Mouse (Mus musculus): Measurements from ENCODE around the gene Wdr74. TPM values are rescaled to one million over a fixed set of nuclear protein-coding genes. Genes with fewer than 3 reads are reported as not detected.
A peak's percentile ranks its signal among the peaks of the same experiment; 100 is the strongest.
"Not testable (repeated sequence)": the region's sequence is repeated elsewhere in the genome, so short reads cannot be mapped to it uniquely, and the experiment has no call there.

The Wdr74 gene
- total RNA-seq, 4 experiments from 2014 or later = 43.0 to 47.5 (median 45.1) TPM

- DNase-seq (ENCODE audit: low spot score in 2 of 2) = no peak
Measured at GRCm38 (mm10) chr19:8715868-8716766, 19.5 kb upstream of the Wdr74 start.

- no peak for DNase-seq (ENCODE audit: low spot score in 2 of 2)
Measured at GRCm38 (mm10) chr19:8716767-8717475, 18.7 kb upstream of the Wdr74 start.

GRCm38 (mm10) chr19:8718357-8718756 lies 17.3 kb upstream of the Wdr74 start:
- DNase-seq (ENCODE audit: low spot score in 2 of 2) = no peak

- DNase-seq (ENCODE audit: low spot score in 2 of 2) = not testable (repeated sequence)
Measured at GRCm38 (mm10) chr19:8719037-8719436, 16.6 kb upstream of the Wdr74 start.

GRCm38 (mm10) chr19:8721378-8721777 lies 14.2 kb upstream of the Wdr74 start:
- DNase-seq (ENCODE audit: low spot score in 2 of 2) = no peak

- no peak for DNase-seq (ENCODE audit: low spot score in 2 of 2)
Measured at GRCm38 (mm10) chr19:8722021-8722420, 13.6 kb upstream of the Wdr74 start.

- no peak for DNase-seq (ENCODE audit: low spot score in 2 of 2)
Measured at GRCm38 (mm10) chr19:8722559-8722906, 13.1 kb upstream of the Wdr74 start.

- peak; percentile 90 to 97 for DNase-seq (ENCODE audit: low spot score in 2 of 2)
Measured at GRCm38 (mm10) chr19:8722907-8723573, 12.6 kb upstream of the Wdr74 start, which contains the start of gene Slc3a2. Gene Slc3a2, minus strand, starts transcription at chr19:8723369.

GRCm38 (mm10) chr19:8723574-8724346 lies 11.9 kb upstream of the Wdr74 start:
- DNase-seq (ENCODE audit: low spot score in 2 of 2) = no peak

- no peak for DNase-seq (ENCODE audit: low spot score in 2 of 2)
Measured at GRCm38 (mm10) chr19:8724392-8724791, 11.2 kb upstream of the Wdr74 start.

GRCm38 (mm10) chr19:8725081-8725613 lies 10.5 kb upstream of the Wdr74 start:
- DNase-seq (ENCODE audit: low spot score in 2 of 2) = no peak

- no peak for DNase-seq (ENCODE audit: low spot score in 2 of 2)
Measured at GRCm38 (mm10) chr19:8726609-8727390, 8.8 kb upstream of the Wdr74 start.

- DNase-seq (ENCODE audit: low spot score in 2 of 2) = no peak
Measured at GRCm38 (mm10) chr19:8727495-8728114, 8.0 kb upstream of the Wdr74 start.

- DNase-seq (ENCODE audit: low spot score in 2 of 2) = not testable (repeated sequence)
Measured at GRCm38 (mm10) chr19:8728335-8729099, 7.1 kb upstream of the Wdr74 start.

- no peak for DNase-seq (ENCODE audit: low spot score in 2 of 2)
Measured at GRCm38 (mm10) chr19:8734334-8734733, 1.3 kb upstream of the Wdr74 start.

GRCm38 (mm10) chr19:8736160-8736467 lies 487 bp downstream of the Wdr74 start:
- DNase-seq (ENCODE audit: low spot score in 2 of 2) = no peak

- DNase-seq (ENCODE audit: low spot score in 2 of 2) = no peak
Measured at GRCm38 (mm10) chr19:8738911-8739310, 3.3 kb downstream of the Wdr74 start.

GRCm38 (mm10) chr19:8739646-8740045 lies 4.0 kb downstream of the Wdr74 start:
- DNase-seq (ENCODE audit: low spot score in 2 of 2) = no peak

GRCm38 (mm10) chr19:8740603-8741002 lies 5.0 kb downstream of the Wdr74 start, which contains the start of gene 1700092M07Rik:
Gene 1700092M07Rik, plus strand, starts transcription at chr19:8740718.
- DNase-seq (ENCODE audit: low spot score in 2 of 2) = no peak

All from left cerebral cortex, adult 8-10 months (tissue).